Mouse (Mus musculus) limb, embryonic 14.5 days (tissue): ENCODE data around the gene Angptl2. TPM values are rescaled to one million over a fixed set of nuclear protein-coding genes. Genes with fewer than 3 reads are reported as not detected.

Source experiments
- ATAC-seq: fragments of 200-750 bp; cut with Nextera tagmentation; 2 replicates; pipeline ENCODE4 v1.8.0; 2017; ENCODE audit warnings: low read depth, moderate number of reproducible peaks, moderate TSS enrichment; ENCODE audit not compliant: low FRiP score
- DNase-seq: peaks from one replicate; pipeline ENCODE4 v3.0.0-alpha.2; 2015; ENCODE audit warnings: low spot score
- H3K27ac ChIP-seq: fragments of 300-500 bp; sonication (generic); replicated peaks from 2 replicates; pipeline ENCODE4 v1.5.1; 2014; ENCODE audit warnings: low read depth, mild to moderate bottlenecking, low read length, moderate library complexity, mixed read lengths
- H3K27me3 ChIP-seq: fragments of 300-500 bp; sonication (generic); 2 replicates; pipeline ENCODE4 v1.6.1; 2014; ENCODE audit warnings: low read length, mixed read lengths; ENCODE audit not compliant: control insufficient read depth, insufficient read depth
- H3K36me3 ChIP-seq: fragments of 300-500 bp; sonication (generic); 2 replicates; pipeline ENCODE4 v1.6.1; 2014; ENCODE audit warnings: mild to moderate bottlenecking, low read length, moderate library complexity, mixed read lengths; ENCODE audit not compliant: control insufficient read depth, insufficient read depth
- H3K4me1 ChIP-seq: fragments of 300-500 bp; sonication (generic); 2 replicates; pipeline ENCODE4 v1.6.1; 2014; ENCODE audit warnings: antibody characterized with exemption, low read length, mixed read lengths; ENCODE audit not compliant: control insufficient read depth, insufficient read depth
- H3K4me2 ChIP-seq: fragments of 300-500 bp; sonication (generic); replicated peaks from 2 replicates; pipeline ENCODE4 v1.6.1; 2014; ENCODE audit warnings: low read depth, mild to moderate bottlenecking, low read length, moderate library complexity; ENCODE audit not compliant: severe bottlenecking
- H3K4me3 ChIP-seq: fragments of 300-500 bp; sonication (generic); replicated peaks from 2 replicates; pipeline ENCODE4 v1.5.1; 2014; ENCODE audit warnings: low read length
- H3K9ac ChIP-seq: fragments of 300-500 bp; sonication (generic); 2 replicates; pipeline ENCODE4 v1.6.1; 2014; ENCODE audit warnings: mild to moderate bottlenecking, low read depth, low read length, moderate library complexity; ENCODE audit not compliant: severe bottlenecking
- H3K9me3 ChIP-seq: fragments of 300-500 bp; sonication (generic); 2 replicates; pipeline ENCODE4 v1.6.1; 2016; ENCODE audit warnings: low read length; ENCODE audit not compliant: control insufficient read depth
- POLR2A ChIP-seq: fragments of 200-500 bp; IDR thresholded peaks from 2 replicates; pipeline ENCODE4 v1.8.0; 2012; ENCODE audit warnings: inconsistent platforms, mild to moderate bottlenecking, moderate library complexity, borderline replicate concordance; ENCODE audit not compliant: insufficient read depth, insufficient read length; ENCODE audit errors: extremely low read depth
- WGBS: fragments of 180-500 bp; shearing (Covaris S2); extraction: QIAGEN DNeasy Blood & Tissue Kit; methylation state at CpG from one replicate; pipeline ENCODE4 v1.1.7; 2014; 5-methylcytosine and 5-hydroxymethylcytosine counted together
- polyA plus RNA-seq, 2 experiments: library from polyadenylated mRNA; depleted of rRNA in 1 of 2; stranded (reverse) in 1 of 2; unstranded in 1 of 2; fragments of >200 nt; fragmentation: Nextera tagmentation in 1 of 2; extraction: Ambion mirVana in 1 of 2; gene quantifications; 2 replicates each; pipeline versions ENCODE4 v1.2.1 to v1.2.3; 2012 to 2014

Angptl2 gene
- polyA plus RNA-seq, 2 experiments: 67.2 to 104 TPM

DNA sequence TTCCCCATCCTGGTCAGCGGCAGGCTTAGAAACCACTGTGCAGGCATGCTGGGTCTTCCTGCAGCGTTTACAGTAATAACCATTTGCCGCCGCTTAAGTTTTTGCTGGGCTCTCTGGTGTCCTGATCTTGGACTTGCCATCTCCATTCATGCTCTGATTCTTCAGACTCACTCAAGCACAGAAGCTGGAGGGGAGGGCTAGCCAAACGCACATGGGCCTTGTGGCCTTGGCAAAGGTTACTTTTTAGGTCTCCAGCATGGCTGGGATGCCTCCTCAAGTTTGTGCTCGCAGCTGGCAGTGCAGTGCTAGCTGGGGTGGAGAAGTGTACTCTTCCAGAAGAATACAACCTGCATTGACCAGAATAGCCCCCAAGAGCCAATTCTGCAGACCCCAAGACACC is 6.6 kb downstream of the Angptl2 start:
- DNase-seq (no peak), ATAC-seq (no peak)
- peaks cover 42% of the 10 kb centered on the region for H3K4me1 ChIP-seq
- no peak overlapping the region for H3K4me2 ChIP-seq
- no peaks in the 10 kb centered on the region for H3K9me3 ChIP-seq
- H3K27me3 ChIP-seq: no peaks in the 10 kb centered on the region
- no peak overlapping the region for H3K4me3 ChIP-seq
- WGBS: 91% methylated on average over 6 of the region's 6 CpGs
- peaks cover 25% of the 10 kb centered on the region for H3K36me3 ChIP-seq
- no peak overlapping the region for H3K27ac ChIP-seq
- no peak overlapping the region for H3K9ac ChIP-seq
- TF ChIP-seq POLR2A: no peak

- TF ChIP-seq POLR2A: no peak
- no peak for DNase-seq
- no peak overlapping the region for H3K27ac ChIP-seq
- peaks cover 30% of the 10 kb centered on the region for H3K4me1 ChIP-seq
- 71% methylated on average over 10 of the region's 10 CpGs for WGBS
- no peaks in the 10 kb centered on the region for H3K9me3 ChIP-seq
- no peak overlapping the region for H3K4me2 ChIP-seq
- no peak overlapping the region for H3K4me3 ChIP-seq
- H3K27me3 ChIP-seq: no peaks in the 10 kb centered on the region
- peaks cover 33% of the 10 kb centered on the region for H3K36me3 ChIP-seq
- no peak for ATAC-seq
- H3K9ac ChIP-seq: no peak overlapping the region
These were observed 7.9 kb downstream of the Angptl2 start for GRCm38 (mm10) chr2:33223656-33224358.

DNA sequence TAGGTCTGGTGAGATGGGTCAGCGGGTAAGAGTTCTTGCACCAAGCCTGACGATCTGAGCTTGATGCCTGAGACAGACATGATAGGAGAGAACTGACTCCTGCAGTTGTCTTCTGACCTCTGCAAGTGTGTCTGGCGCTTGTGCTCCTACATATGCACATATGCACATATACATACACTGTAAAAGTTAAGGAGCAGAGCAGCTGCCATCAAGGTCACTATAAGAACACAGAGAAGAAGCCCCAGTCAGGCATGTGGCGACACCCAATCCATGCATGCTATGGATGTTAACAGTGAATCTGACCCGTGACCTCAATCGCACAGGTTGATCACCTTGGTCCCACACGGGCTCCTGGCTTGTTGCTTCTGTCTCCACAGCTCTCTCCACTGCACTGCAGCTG is 10.1 kb downstream of the Angptl2 start:
- no peak overlapping the region for H3K4me3 ChIP-seq
- no peaks in the 10 kb centered on the region for H3K9me3 ChIP-seq
- 84% methylated on average over 7 of the region's 7 CpGs for WGBS
- peaks cover 38% of the 10 kb centered on the region for H3K36me3 ChIP-seq
- no peaks in the 10 kb centered on the region for H3K27me3 ChIP-seq
- DNase-seq: no peak
- no peak overlapping the region for H3K4me2 ChIP-seq
- H3K4me1 ChIP-seq: peaks cover 9% of the 10 kb centered on the region
- no peak for TF ChIP-seq POLR2A
- ATAC-seq: no peak
- H3K27ac ChIP-seq: no peak overlapping the region
- no peak overlapping the region for H3K9ac ChIP-seq

DNA sequence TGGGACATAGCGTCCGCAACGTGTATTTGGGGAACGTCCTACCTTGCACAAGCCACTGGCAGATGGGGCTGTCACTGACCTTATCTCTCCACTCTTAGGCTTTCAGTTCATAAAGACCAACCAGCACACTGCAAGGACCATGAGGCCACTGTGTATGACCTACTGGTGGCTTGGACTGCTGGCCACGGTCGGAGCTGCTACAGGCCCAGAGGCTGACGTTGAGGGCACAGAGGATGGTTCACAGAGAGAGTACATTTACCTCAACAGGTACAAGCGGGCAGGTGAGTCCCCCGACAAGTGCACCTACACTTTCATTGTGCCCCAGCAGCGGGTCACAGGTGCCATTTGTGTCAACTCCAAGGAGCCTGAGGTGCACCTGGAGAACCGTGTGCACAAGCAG is 12.2 kb downstream of the Angptl2 start:
- 94% methylated on average over 11 of the region's 11 CpGs for WGBS
- no peak for TF ChIP-seq POLR2A
- no peak overlapping the region for H3K9ac ChIP-seq
- H3K9me3 ChIP-seq: no peaks in the 10 kb centered on the region
- no peak overlapping the region for H3K4me2 ChIP-seq
- 0 out of 2 replicates have a peak, but pooled peaks cover 3% of the 10 kb centered on the region for H3K4me1 ChIP-seq
- ATAC-seq: no peak
- H3K36me3 ChIP-seq: peaks cover 34% of the 10 kb centered on the region
- no peak overlapping the region for H3K27ac ChIP-seq
- DNase-seq: no peak
- H3K4me3 ChIP-seq: no peak overlapping the region
- H3K27me3 ChIP-seq: no peaks in the 10 kb centered on the region

DNA sequence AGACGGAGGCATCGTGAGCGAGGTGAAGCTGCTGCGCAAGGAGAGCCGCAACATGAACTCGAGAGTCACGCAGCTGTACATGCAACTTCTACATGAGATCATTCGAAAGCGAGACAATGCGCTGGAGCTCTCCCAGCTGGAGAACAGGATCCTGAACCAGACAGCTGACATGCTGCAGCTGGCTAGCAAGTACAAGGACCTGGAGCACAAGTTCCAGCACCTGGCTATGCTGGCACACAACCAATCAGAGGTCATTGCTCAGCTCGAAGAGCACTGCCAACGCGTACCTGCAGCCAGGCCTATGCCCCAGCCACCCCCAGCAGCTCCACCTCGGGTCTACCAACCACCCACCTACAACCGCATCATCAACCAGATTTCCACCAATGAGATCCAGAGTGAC is 12.7 kb downstream of the Angptl2 start:
- no peaks in the 10 kb centered on the region for H3K4me1 ChIP-seq
- no peak overlapping the region for H3K4me3 ChIP-seq
- no peaks in the 10 kb centered on the region for H3K27me3 ChIP-seq
- no peaks in the 10 kb centered on the region for H3K9me3 ChIP-seq
- ATAC-seq (no peak), DNase-seq (no peak)
- TF ChIP-seq POLR2A: no peak
- H3K4me2 ChIP-seq: no peak overlapping the region
- WGBS: 92% methylated on average over 14 of the region's 15 CpGs
- H3K27ac ChIP-seq: no peak overlapping the region
- H3K36me3 ChIP-seq: peaks cover 34% of the 10 kb centered on the region
- H3K9ac ChIP-seq: no peak overlapping the region
